In genomic region chr5:69663961-69664360, GRCm38 (mm10) we compare ENCODE assay signal across 13 mouse cellular contexts.
"Had no signal": no experiment of that assay in that cellular context is flagged by ENCODE, and none has a peak within 500 bp of the region (broad histone marks: within the 10 kb centered on the region; RNA-seq: fewer than 3 reads in every experiment).

No protein-coding gene starts in this region.

- ATAC-seq: midbrain, embryonic 15.5 days had no signal

- H3K9ac ChIP-seq: kidney, embryonic 15.5 days; limb, embryonic 13.5 days; liver, embryonic 14.5 days; midbrain, embryonic 15.5 days; neural tube, embryonic 12.5 days had no signal

- H3K27ac ChIP-seq: kidney, embryonic 15.5 days; limb, embryonic 13.5 days; liver, embryonic 14.5 days; midbrain, embryonic 15.5 days; neural tube, embryonic 12.5 days; stomach, postnatal 0 days had no signal

- H3K4me2 ChIP-seq: kidney, embryonic 15.5 days; limb, embryonic 13.5 days; midbrain, embryonic 11.5 days; midbrain, embryonic 15.5 days; neural tube, embryonic 12.5 days had no signal

- H3K27me3 ChIP-seq: kidney, embryonic 15.5 days; limb, embryonic 13.5 days; midbrain, embryonic 15.5 days; neural tube, embryonic 12.5 days had no signal

- H3K36me3 ChIP-seq: kidney, embryonic 15.5 days; limb, embryonic 13.5 days; midbrain, embryonic 15.5 days; neural tube, embryonic 12.5 days had no signal

- H3K4me3 ChIP-seq: kidney, embryonic 15.5 days; limb, embryonic 13.5 days; midbrain, embryonic 15.5 days; neural tube, embryonic 12.5 days had no signal

- H3K9me3 ChIP-seq: kidney, embryonic 15.5 days; limb, embryonic 13.5 days; midbrain, embryonic 15.5 days; neural tube, embryonic 12.5 days had no signal

- H3K4me1 ChIP-seq: kidney, embryonic 15.5 days; limb, embryonic 13.5 days; midbrain, embryonic 15.5 days; neural tube, embryonic 12.5 days had no signal

- DNase-seq: kidney, postnatal 14 days; left cerebral cortex, postnatal 4 days; lung, adult 18-20 months; lung, postnatal 4 days; right cerebral cortex, postnatal 4 days; thymus, postnatal 4 days had no signal
